Mouse (Mus musculus): ENCODE data around the gene R3hdm2. TPM values are rescaled to one million over a fixed set of nuclear protein-coding genes. Genes with fewer than 3 reads are reported as not detected.

Gene R3hdm2
- total and polyA plus RNA-seq, 2 experiments from 2014 or later, result 39.3 to 60.6 TPM

- no peaks in the 10 kb centered on the region for H3K9me3 ChIP-seq (ENCODE audit: low read length)
- under 1% methylated on average over 31 of the region's 31 CpGs for WGBS
- peak; percentile 96 for DNase-seq (ENCODE audit: low spot score)
- peaks cover 11% of the 10 kb centered on the region for H3K4me1 ChIP-seq (ENCODE audit: insufficient read depth, low read length)
- H3K27ac ChIP-seq, result peak overlapping the region; percentile 48; the same call in 1 of the 2 replicates
- H3K9ac ChIP-seq (replicated peaks; ENCODE audit: low read length), result 0 out of 2 replicates have a peak overlapping the region, but pooled peaks have one; percentile 28
- H3K4me3 ChIP-seq (ENCODE audit: low read length), result peak overlapping the region; percentile 37
- no peaks in the 10 kb centered on the region for H3K36me3 ChIP-seq (ENCODE audit: insufficient read depth, low read length)
- H3K4me2 ChIP-seq (ENCODE audit: low read depth, low read length), result peak overlapping the region; percentile 68
- TF ChIP-seq CTCF (IDR thresholded peaks at IDR 0.05; ENCODE audit: low read depth), result peak; percentile 95
- peaks cover 13% of the 10 kb centered on the region; the same call in 1 of the 2 replicates for H3K27me3 ChIP-seq (ENCODE audit: insufficient read depth, low read length)
- peak; percentile 84 for ATAC-seq
Observed at GRCm38 (mm10) chr10:127338930-127339682, 41.0 kb upstream of the R3hdm2 start.

- under 1% methylated on average over 40 of the region's 42 CpGs for WGBS
- peak; percentile 75 for DNase-seq (ENCODE audit: low spot score)
Observed at GRCm38 (mm10) chr10:127339683-127340576, 40.2 kb upstream of the R3hdm2 start.

GRCm38 (mm10) chr10:127340577-127341359 is 39.4 kb upstream of the R3hdm2 start:
- WGBS, result under 1% methylated on average over 27 of the region's 27 CpGs
- peaks cover 11% of the 10 kb centered on the region for H3K4me1 ChIP-seq (ENCODE audit: insufficient read depth, low read length)
- H3K4me3 ChIP-seq (ENCODE audit: low read length), result peak overlapping the region; percentile 37
- peak; percentile 8; the same call in 1 of the 2 replicates for TF ChIP-seq CTCF (IDR thresholded peaks at IDR 0.05; ENCODE audit: low read depth)
- peak overlapping the region; percentile 41; the same call in 1 of the 2 replicates for H3K27ac ChIP-seq
- ATAC-seq, result no peak
- H3K4me2 ChIP-seq (ENCODE audit: low read depth, low read length), result peak overlapping the region; percentile 68
- H3K36me3 ChIP-seq (ENCODE audit: insufficient read depth, low read length), result no peaks in the 10 kb centered on the region
- H3K9me3 ChIP-seq (ENCODE audit: low read length), result no peaks in the 10 kb centered on the region
- peaks cover 13% of the 10 kb centered on the region; the same call in 1 of the 2 replicates for H3K27me3 ChIP-seq (ENCODE audit: insufficient read depth, low read length)
- H3K9ac ChIP-seq (replicated peaks; ENCODE audit: low read length), result peak overlapping the region; percentile 28; the same call in 1 of the 2 replicates
- DNase-seq (ENCODE audit: low spot score), result peak; percentile 58

More at GRCm38 (mm10) chr10:127339683-127340576, 40.2 kb upstream of the R3hdm2 start:
- Histone ChIP-seq H3K4me1 (ENCODE audit: insufficient read depth, low read length) (peaks cover 11% of the 10 kb centered on the region), H3K4me2 (ENCODE audit: low read depth, low read length) (peak overlapping the region; percentile 68), H3K27me3 (ENCODE audit: insufficient read depth, low read length) (peaks cover 13% of the 10 kb centered on the region; the same call in 1 of the 2 replicates), H3K27ac (peak overlapping the region; percentile 48; the same call in 1 of the 2 replicates), H3K9me3 (ENCODE audit: low read length) (no peaks in the 10 kb centered on the region), H3K36me3 (ENCODE audit: insufficient read depth, low read length) (no peaks in the 10 kb centered on the region), H3K4me3 (ENCODE audit: low read length) (peak overlapping the region; percentile 37), H3K9ac (replicated peaks; ENCODE audit: low read length) (peak overlapping the region; percentile 28; the same call in 1 of the 2 replicates)
- no peak for TF ChIP-seq CTCF (IDR thresholded peaks at IDR 0.05; ENCODE audit: low read depth)
- peak; percentile 12; the same call in 1 of the 2 replicates for ATAC-seq

GRCm38 (mm10) chr10:127341360-127341690 is 38.8 kb upstream of the R3hdm2 start:
- 0 out of 2 replicates have a peak overlapping the region, but pooled peaks have one; percentile 5 for H3K9ac ChIP-seq (replicated peaks; ENCODE audit: low read length)
- H3K4me2 ChIP-seq (ENCODE audit: low read depth, low read length), result peak overlapping the region; percentile 68
- DNase-seq (ENCODE audit: low spot score), result no peak

GRCm38 (mm10) chr10:127341891-127342639 is 38.1 kb upstream of the R3hdm2 start, which contains the start of gene Gli1:
Gli1 (minus strand) TSS chr10:127341974.
- DNase-seq (ENCODE audit: low spot score), result peak; percentile 87
- 1% methylated on average over 29 of the region's 29 CpGs for WGBS
- peak; percentile 54 for ATAC-seq
- Histone ChIP-seq H3K27ac (peak within 1 kb of the TSS; percentile 20; the same call in 1 of the 2 replicates), H3K4me2 (ENCODE audit: low read depth, low read length) (peak within 1 kb of the TSS; percentile 68), H3K4me1 (ENCODE audit: insufficient read depth, low read length) (peaks cover 11% of the 10 kb centered on the region), H3K9me3 (ENCODE audit: low read length) (no peaks in the 10 kb centered on the region), H3K27me3 (ENCODE audit: insufficient read depth, low read length) (peaks cover 13% of the 10 kb centered on the region; the same call in 1 of the 2 replicates), H3K9ac (replicated peaks; ENCODE audit: low read length) (0 out of 2 replicates have a peak within 1 kb of the TSS, but pooled peaks have one; percentile 5), H3K36me3 (ENCODE audit: insufficient read depth, low read length) (no peaks in the 10 kb centered on the region), H3K4me3 (ENCODE audit: low read length) (peak within 1 kb of the TSS; percentile 37)
- TF ChIP-seq CTCF (IDR thresholded peaks at IDR 0.05; ENCODE audit: low read depth), result peak; percentile 93

More at GRCm38 (mm10) chr10:127341360-127341690, 38.8 kb upstream of the R3hdm2 start:
- peak overlapping the region; percentile 37 for H3K4me3 ChIP-seq (ENCODE audit: low read length)
- 0% methylated on average over 8 of the region's 11 CpGs for WGBS
- ATAC-seq, result 0 out of 2 replicates have a peak, but pooled peaks have one; percentile 3
- H3K9me3 ChIP-seq (ENCODE audit: low read length), result no peaks in the 10 kb centered on the region
- H3K27me3 ChIP-seq (ENCODE audit: insufficient read depth, low read length), result peaks cover 13% of the 10 kb centered on the region; the same call in 1 of the 2 replicates
- no peak for TF ChIP-seq CTCF (IDR thresholded peaks at IDR 0.05; ENCODE audit: low read depth)
- H3K36me3 ChIP-seq (ENCODE audit: insufficient read depth, low read length), result no peaks in the 10 kb centered on the region
- H3K4me1 ChIP-seq (ENCODE audit: insufficient read depth, low read length), result peaks cover 11% of the 10 kb centered on the region
- H3K27ac ChIP-seq, result 0 out of 2 replicates have a peak overlapping the region, but pooled peaks have one; percentile 20

Data from hindbrain, postnatal 0 days (tissue).